Mouse (Mus musculus) thymus, postnatal 4 days (tissue): ENCODE data around the gene Nab2.

Experiments
- DNase-seq: peaks from one replicate; pipeline ENCODE4 v3.0.0; 2021

Gene Nab2

DNA sequence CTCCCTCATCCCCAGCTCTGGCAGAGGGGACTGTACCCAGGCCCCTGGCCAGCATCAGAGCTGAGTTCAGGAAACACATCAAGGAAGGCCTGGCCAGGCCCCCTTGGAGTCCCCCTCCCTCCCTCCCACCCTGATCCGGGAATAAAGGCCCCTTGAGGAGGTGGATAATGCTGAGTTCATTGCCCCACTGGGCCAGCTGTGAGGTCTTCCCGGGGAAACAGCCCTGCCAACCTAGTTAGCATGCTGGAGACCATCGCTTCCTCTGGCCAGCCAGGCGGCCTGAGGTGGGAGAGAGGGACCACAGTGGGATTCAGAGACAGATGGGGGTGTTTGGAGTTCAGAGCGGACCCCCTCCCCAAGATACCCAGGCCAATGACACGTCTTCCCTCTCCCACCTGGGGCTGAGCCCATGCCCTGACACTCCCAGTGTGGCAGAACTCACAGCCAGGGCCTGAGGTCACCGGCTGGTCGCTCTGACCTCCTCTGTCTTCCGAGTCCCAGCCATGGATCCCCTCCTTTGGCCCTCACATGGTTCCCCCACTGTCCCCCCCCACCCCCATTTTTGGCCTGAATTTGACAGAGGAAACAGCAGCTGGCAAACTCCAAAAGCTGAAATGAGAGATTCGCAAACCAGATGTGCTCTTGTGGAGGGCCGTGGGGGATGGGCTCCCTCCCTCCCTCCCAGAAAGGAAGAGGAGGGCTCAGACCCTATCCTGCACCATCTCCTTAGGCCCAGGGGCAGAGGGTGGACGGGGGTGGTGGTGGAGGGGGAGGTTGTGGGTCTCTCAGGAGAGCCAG, 53.9 kb downstream of the Nab2 start:
- no peak for DNase-seq

GRCm38 (mm10) chr10:127612079-127612775, 56.1 kb downstream of the Nab2 start:
- no peak for DNase-seq
